Comparison of ENCODE assay signal across 9 mouse cellular contexts in genomic region chr5:37028486-37029311, GRCm38 (mm10). TPM values are rescaled to one million over a fixed set of nuclear protein-coding genes. Genes with fewer than 3 reads are reported as not detected.
DNase-seq lines count a peak whose midpoint lies in the region; ATAC-seq and TF ChIP-seq lines count a peak whose summit lies in the region.
"Had no signal": no experiment of that assay in that cellular context is flagged by ENCODE, and none has a peak within 500 bp of the region (broad histone marks: within the 10 kb centered on the region; RNA-seq: fewer than 3 reads in every experiment).

No protein-coding gene starts in this region.

- peak overlapping the region; percentile 70 for H3K4me3 ChIP-seq in heart, embryonic 13.5 days
- H3K4me3 ChIP-seq in G1E (ENCODE audit: low read depth, low read length): peak overlapping the region; percentile 9; the same call in 1 of the 2 replicates
- H3K4me3 ChIP-seq in hindbrain, embryonic 12.5 days: peak overlapping the region; percentile 66
- H3K4me3 ChIP-seq in limb, embryonic 15.5 days: peak overlapping the region; percentile 54
- H3K4me3 ChIP-seq: myocyte had no signal

- no peaks in the 10 kb centered on the region for H3K9me3 ChIP-seq in heart, embryonic 13.5 days
- H3K9me3 ChIP-seq in G1E (replicated peaks): peaks cover 34% of the 10 kb centered on the region
- H3K9me3 ChIP-seq in hindbrain, embryonic 12.5 days (replicated peaks): no peaks in the 10 kb centered on the region
- no peaks in the 10 kb centered on the region for H3K9me3 ChIP-seq in limb, embryonic 15.5 days

- TF ChIP-seq CTCF in G1E (IDR thresholded peaks at IDR 0.05; ENCODE audit: low read depth, low read length): no peak

- DNase-seq in heart, adult 8-10 months (ENCODE audit: low spot score): no peak
- DNase-seq in G1E (ENCODE audit: low spot score): no peak
- DNase-seq in cerebellum, postnatal 14 days: peak; percentile 56 to 57
- peak; percentile 45 for DNase-seq in retina, embryonic 14.5 days (ENCODE audit: low spot score)
- DNase-seq in spleen, adult 18-20 months: no peak

- H3K4me1 ChIP-seq in heart, embryonic 13.5 days: peaks cover 16% of the 10 kb centered on the region
- no peaks in the 10 kb centered on the region for H3K4me1 ChIP-seq in G1E (ENCODE audit: insufficient read depth, low read depth, low read length)
- H3K4me1 ChIP-seq in hindbrain, embryonic 12.5 days: peaks cover 17% of the 10 kb centered on the region
- peaks cover 19% of the 10 kb centered on the region for H3K4me1 ChIP-seq in limb, embryonic 15.5 days

- WGBS in heart, embryonic 13.5 days: 1% methylated on average over 72 of the region's 72 CpGs
- under 1% methylated on average over 69 of the region's 72 CpGs for WGBS in hindbrain, embryonic 12.5 days
- WGBS in limb, embryonic 15.5 days: under 1% methylated on average over 72 of the region's 72 CpGs

- peak overlapping the region; percentile 100 for H3K4me2 ChIP-seq in heart, embryonic 13.5 days
- peak overlapping the region; percentile 98 for H3K4me2 ChIP-seq in hindbrain, embryonic 12.5 days (replicated peaks)
- peak overlapping the region; percentile 98 for H3K4me2 ChIP-seq in limb, embryonic 15.5 days

- peaks cover 99% of the 10 kb centered on the region for H3K27me3 ChIP-seq in heart, embryonic 13.5 days (replicated peaks)
- H3K27me3 ChIP-seq in G1E (ENCODE audit: insufficient read depth, low read length): no peaks in the 10 kb centered on the region
- H3K27me3 ChIP-seq in hindbrain, embryonic 12.5 days: peaks cover 80% of the 10 kb centered on the region
- H3K27me3 ChIP-seq in limb, embryonic 15.5 days: peaks cover 89% of the 10 kb centered on the region

- 0 out of 2 replicates have a peak, but pooled peaks have one; percentile 3 for ATAC-seq in heart, embryonic 13.5 days (ENCODE audit: extremely low read depth, insufficient number of reproducible peaks, low FRiP score, low TSS enrichment)
- no peak for ATAC-seq in G1E (ENCODE audit: extremely low read depth, insufficient number of reproducible peaks, low FRiP score, poor library complexity, severe bottlenecking)
- ATAC-seq in hindbrain, embryonic 12.5 days (ENCODE audit: low FRiP score): peak; percentile 77
- 0 out of 2 replicates have a peak, but pooled peaks have one; percentile 25 for ATAC-seq in limb, embryonic 15.5 days (ENCODE audit: insufficient number of reproducible peaks, low FRiP score, low TSS enrichment, low read depth)

- peak overlapping the region; percentile 62 for H3K9ac ChIP-seq in heart, embryonic 13.5 days
- peak overlapping the region; percentile 65 for H3K9ac ChIP-seq in hindbrain, embryonic 12.5 days
- peak overlapping the region; percentile 20; the same call in 1 of the 2 replicates for H3K9ac ChIP-seq in limb, embryonic 15.5 days

- no peaks in the 10 kb centered on the region for H3K36me3 ChIP-seq in heart, embryonic 13.5 days
- no peaks in the 10 kb centered on the region for H3K36me3 ChIP-seq in G1E (replicated peaks)
- H3K36me3 ChIP-seq in hindbrain, embryonic 12.5 days: no peaks in the 10 kb centered on the region
- H3K36me3 ChIP-seq in limb, embryonic 15.5 days: no peaks in the 10 kb centered on the region

- no peak overlapping the region for H3K27ac ChIP-seq in heart, embryonic 13.5 days (replicated peaks)
- no peak overlapping the region for H3K27ac ChIP-seq in hindbrain, embryonic 12.5 days
- no peak overlapping the region for H3K27ac ChIP-seq in limb, embryonic 15.5 days

RNA-seq across cellular contexts. Expression of gene Wfs1, which starts 39.7 kb away (rescaled TPM):
- 23.1 and 23.9 TPM in 2 replicates for polyA plus RNA-seq in heart, embryonic 13.5 days (2015; fragmentation: Nextera tagmentation; extraction: Ambion mirVana)
- 100 to 1,000 TPM in 2 of 4 experiments, 10 to 100 TPM in 2; 92.1 to 104 (median 96.8) TPM for total RNA-seq in heart, adult 8-10 months (2022)
- total RNA-seq in G1E (2014; fragmentation: Nextera tagmentation): not detected in 2 replicates
- total RNA-seq in G1E (2017): 0.05 TPM in 1 of 2 replicates, not detected in the other
- polyA plus RNA-seq in G1E (2012): 0.02 TPM in 1 of 2 replicates, not detected in the other
- polyA plus RNA-seq in hindbrain, embryonic 12.5 days (2016; fragmentation: Nextera tagmentation; extraction: Ambion mirVana): 8.6 and 9.6 TPM in 2 replicates
- 11.6 and 13.3 TPM in 2 replicates for polyA plus RNA-seq in limb, embryonic 15.5 days (2015; fragmentation: Nextera tagmentation; extraction: Ambion mirVana)

RNA-seq across cellular contexts. Expression of gene Gm1043, which starts 56.5 kb away (rescaled TPM):
- polyA plus RNA-seq in heart, embryonic 13.5 days (2015; fragmentation: Nextera tagmentation; extraction: Ambion mirVana): not detected in 2 replicates
- under 1 TPM in 1 of 4 experiments, not detected in 3; 0.25 TPM for total RNA-seq in heart, adult 8-10 months (2022)
- total RNA-seq in G1E (2014; fragmentation: Nextera tagmentation) (not detected in 2 replicates), G1E (2017) (0.17 and 0.38 TPM in 2 replicates)
- not detected in 2 replicates for polyA plus RNA-seq in G1E (2012)
- polyA plus RNA-seq in hindbrain, embryonic 12.5 days (2016; fragmentation: Nextera tagmentation; extraction: Ambion mirVana): 0.36 and 0.52 TPM in 2 replicates
- polyA plus RNA-seq in limb, embryonic 15.5 days (2015; fragmentation: Nextera tagmentation; extraction: Ambion mirVana): 0.05 and 0.12 TPM in 2 replicates
- polyA plus RNA-seq: myocyte had no signal

Comparison
In these comparisons a context has a peak if more than half of its experiments do, and no peak if none do; other contexts are left out.
1. H3K4me3 ChIP-seq: peak in every context shown above with its lines; median percentile 70 in heart, embryonic 13.5 days; 66 in hindbrain, embryonic 12.5 days; 54 in limb, embryonic 15.5 days; 9 in G1E.
2. DNase-seq: peak in cerebellum, postnatal 14 days (2 of 2) and retina, embryonic 14.5 days (single experiment); none in heart, adult 8-10 months (single experiment), G1E (single experiment) and spleen, adult 18-20 months (0 of 2).
3. Peak in every context shown above with its lines, with median percentiles within 50 percentile points of each other: H3K4me2 ChIP-seq and H3K9ac ChIP-seq.